Mouse (Mus musculus) liver, adult 2 months (tissue): ENCODE results near the gene Lin37.

Experiments
- CTCF ChIP-seq: fragments of 200-500 bp; IDR thresholded peaks from 2 replicates; pipeline ENCODE4 v1.5.1; 2011; ENCODE audit warnings: low read depth, low read length, control low read depth
- POLR2A ChIP-seq: fragments of 200-500 bp; IDR thresholded peaks from 2 replicates; pipeline ENCODE4 v1.6.1; 2011; ENCODE audit warnings: low read length, control low read depth; ENCODE audit not compliant: insufficient read depth; ENCODE audit errors: extremely low read depth

DNA sequence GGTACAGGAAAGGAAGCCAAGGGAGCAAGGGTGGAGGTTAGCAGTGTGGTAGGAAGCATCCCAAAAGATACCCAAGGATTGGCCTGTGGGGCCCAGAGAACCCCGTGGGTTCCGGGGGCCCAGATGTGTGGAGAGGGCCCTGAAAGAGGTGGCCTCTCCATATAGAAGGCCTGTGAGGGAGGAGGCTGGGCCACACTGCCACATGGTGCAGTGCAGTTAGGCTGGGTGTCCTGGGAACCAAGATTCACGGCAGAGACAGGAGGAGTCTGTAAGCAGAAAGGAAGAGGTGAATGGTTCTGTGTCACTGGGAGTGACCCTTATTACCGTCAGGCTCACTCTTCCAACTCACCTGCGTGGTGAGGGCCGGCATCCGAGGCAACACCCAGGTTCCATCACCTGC, 19.1 kb downstream of the Lin37 start:
- TF ChIP-seq CTCF, result no peak
- TF ChIP-seq POLR2A, result no peak
